Mouse (Mus musculus) heart, postnatal 0 days (tissue): ENCODE results near the gene Retreg1.

Source experiments
- CTCF ChIP-seq: IDR thresholded peaks from 2 replicates; pipeline ENCODE4 v1.5.1; 2016; ENCODE audit warnings: antibody characterized with exemption, control low read depth, low read depth
- EP300 ChIP-seq: IDR thresholded peaks from 2 replicates; pipeline ENCODE4 v1.6.1; 2016; ENCODE audit warnings: antibody characterized with exemption, low read depth

DNA sequence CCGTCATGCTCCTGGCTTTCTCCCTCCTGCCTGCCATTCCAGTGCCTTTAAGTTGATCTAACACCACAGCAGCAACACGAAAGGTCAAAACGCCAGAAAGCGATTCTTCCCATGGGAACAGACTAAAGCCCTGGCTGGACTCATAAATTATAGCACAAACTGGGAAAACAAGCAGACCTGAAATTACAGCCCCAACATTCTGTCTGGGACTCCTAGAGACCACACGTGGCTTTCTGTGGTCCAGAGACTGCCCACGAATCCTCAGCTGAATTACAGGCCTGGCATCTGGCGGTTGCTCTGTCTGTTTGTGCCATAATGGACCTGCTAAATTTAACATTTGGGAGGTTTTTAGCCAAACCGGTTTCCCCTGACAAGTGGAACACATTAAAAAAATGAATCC lies 48.9 kb upstream of the Retreg1 start:
- TF ChIP-seq EP300, result no peak
- TF ChIP-seq CTCF, result no peak
